Mouse (Mus musculus): ENCODE results near the gene Nsf. TPM values are rescaled to one million over a fixed set of nuclear protein-coding genes. Genes with fewer than 3 reads are reported as not detected.

The Nsf gene
- polyA plus RNA-seq, 1 experiment from 2014 or later = 61.2 TPM

GRCm38 (mm10) chr11:103953032-103953895 is 592 bp downstream of the Nsf start:
- 2% methylated on average over 30 of the region's 32 CpGs for WGBS
- DNase-seq (ENCODE audit: low spot score) = peak; percentile 48

GRCm38 (mm10) chr11:103952635-103953031 is 1.2 kb downstream of the Nsf start:
- Histone ChIP-seq H3K36me3 (ENCODE audit: control insufficient read depth, insufficient read depth, low read length) (no peaks in the 10 kb centered on the region), H3K9me3 (ENCODE audit: control insufficient read depth, low read length) (no peaks in the 10 kb centered on the region), H3K27me3 (ENCODE audit: control insufficient read depth, insufficient read depth, low read length) (no peaks in the 10 kb centered on the region), H3K9ac (ENCODE audit: low read length) (peak overlapping the region; percentile 95), H3K4me1 (replicated peaks; ENCODE audit: control insufficient read depth, insufficient read depth, low read length) (peaks cover 5% of the 10 kb centered on the region; the same call in 1 of the 2 replicates), H3K4me3 (ENCODE audit: low read depth, low read length) (peak overlapping the region; percentile 81; the same call in 1 of the 2 replicates), H3K4me2 (ENCODE audit: low read depth, low read length, severe bottlenecking) (peak overlapping the region; percentile 73), H3K27ac (ENCODE audit: low read depth, low read length) (no peak overlapping the region)
- DNase-seq (ENCODE audit: low spot score) = peak; percentile 38
- WGBS = 60% methylated on average over 5 of the region's 5 CpGs
- no peak for ATAC-seq (replicated peaks; ENCODE audit: low FRiP score)

More at GRCm38 (mm10) chr11:103953032-103953895, 592 bp downstream of the Nsf start:
- Histone ChIP-seq H3K9me3 (ENCODE audit: control insufficient read depth, low read length) (no peaks in the 10 kb centered on the region), H3K27ac (ENCODE audit: low read depth, low read length) (peak overlapping the region; percentile 37; the same call in 1 of the 2 replicates), H3K27me3 (ENCODE audit: control insufficient read depth, insufficient read depth, low read length) (no peaks in the 10 kb centered on the region), H3K4me3 (ENCODE audit: low read depth, low read length) (peak overlapping the region; percentile 81), H3K9ac (ENCODE audit: low read length) (peak overlapping the region; percentile 95), H3K4me1 (replicated peaks; ENCODE audit: control insufficient read depth, insufficient read depth, low read length) (peaks cover 5% of the 10 kb centered on the region; the same call in 1 of the 2 replicates), H3K36me3 (ENCODE audit: control insufficient read depth, insufficient read depth, low read length) (no peaks in the 10 kb centered on the region), H3K4me2 (ENCODE audit: low read depth, low read length, severe bottlenecking) (peak overlapping the region; percentile 73)
- peak; percentile 88 for ATAC-seq (replicated peaks; ENCODE audit: low FRiP score)

DNA sequence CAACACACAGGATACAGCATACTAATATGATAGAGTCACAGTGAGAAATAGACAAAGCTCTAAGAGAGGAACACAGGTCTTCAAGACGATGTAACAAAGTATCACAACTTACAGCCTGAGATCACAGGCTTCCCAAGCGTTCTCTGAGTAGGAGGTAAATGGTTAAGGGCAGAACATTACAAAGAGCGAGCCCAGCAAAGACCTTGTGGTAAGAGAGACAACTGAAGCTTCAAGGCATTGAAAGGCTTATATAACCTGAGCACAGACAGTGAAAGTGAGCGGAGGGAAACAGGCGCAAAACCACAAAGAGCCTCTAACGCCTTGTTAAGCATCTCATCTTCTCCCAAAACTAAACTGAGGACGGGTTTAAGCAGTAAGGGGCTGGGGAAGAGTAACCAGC is 2.8 kb downstream of the Nsf start:
- no peak overlapping the region for H3K9ac ChIP-seq (ENCODE audit: low read length)
- H3K27ac ChIP-seq (ENCODE audit: low read depth, low read length) = no peak overlapping the region
- 87% methylated on average over 7 of the region's 7 CpGs for WGBS
- H3K27me3 ChIP-seq (ENCODE audit: control insufficient read depth, insufficient read depth, low read length) = no peaks in the 10 kb centered on the region
- no peak overlapping the region for H3K4me3 ChIP-seq (ENCODE audit: low read depth, low read length)
- no peak overlapping the region for H3K4me2 ChIP-seq (ENCODE audit: low read depth, low read length, severe bottlenecking)
- H3K36me3 ChIP-seq (ENCODE audit: control insufficient read depth, insufficient read depth, low read length) = no peaks in the 10 kb centered on the region
- DNase-seq (ENCODE audit: low spot score) (no peak), ATAC-seq (replicated peaks; ENCODE audit: low FRiP score) (no peak)
- no peaks in the 10 kb centered on the region for H3K9me3 ChIP-seq (ENCODE audit: control insufficient read depth, low read length)
- peaks cover 5% of the 10 kb centered on the region; the same call in 1 of the 2 replicates for H3K4me1 ChIP-seq (replicated peaks; ENCODE audit: control insufficient read depth, insufficient read depth, low read length)

DNA sequence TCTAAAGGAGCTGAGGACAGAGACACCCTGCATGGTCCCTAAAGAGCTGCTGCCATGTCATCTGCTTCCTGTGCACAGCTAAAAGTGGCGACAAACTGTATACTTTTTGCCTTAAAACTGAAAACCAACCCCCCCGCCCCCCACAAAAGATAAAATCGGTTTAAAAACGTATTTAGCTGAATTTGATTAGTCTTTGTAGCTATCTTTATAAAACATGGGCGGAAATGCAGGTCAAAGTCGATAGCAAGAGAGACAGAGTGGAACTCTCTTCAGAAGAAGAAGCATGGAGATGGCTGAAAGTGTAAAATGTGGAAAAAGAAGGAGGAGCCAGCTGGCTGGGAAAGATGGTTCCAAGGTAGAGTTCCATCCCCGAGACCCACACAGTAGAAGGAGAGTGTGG is 4.9 kb downstream of the Nsf start:
- Histone ChIP-seq H3K9me3 (ENCODE audit: control insufficient read depth, low read length) (no peaks in the 10 kb centered on the region), H3K4me1 (replicated peaks; ENCODE audit: control insufficient read depth, insufficient read depth, low read length) (peaks cover 5% of the 10 kb centered on the region; the same call in 1 of the 2 replicates), H3K36me3 (ENCODE audit: control insufficient read depth, insufficient read depth, low read length) (no peaks in the 10 kb centered on the region), H3K27me3 (ENCODE audit: control insufficient read depth, insufficient read depth, low read length) (no peaks in the 10 kb centered on the region), H3K27ac (ENCODE audit: low read depth, low read length) (no peak overlapping the region), H3K4me3 (ENCODE audit: low read depth, low read length) (no peak overlapping the region), H3K9ac (ENCODE audit: low read length) (no peak overlapping the region), H3K4me2 (ENCODE audit: low read depth, low read length, severe bottlenecking) (no peak overlapping the region)
- DNase-seq (ENCODE audit: low spot score) (no peak), ATAC-seq (replicated peaks; ENCODE audit: low FRiP score) (no peak)
- 90% methylated on average over 7 of the region's 7 CpGs for WGBS

GRCm38 (mm10) chr11:103942740-103943139 is 11.1 kb downstream of the Nsf start:
- no peaks in the 10 kb centered on the region for H3K9me3 ChIP-seq (ENCODE audit: control insufficient read depth, low read length)
- H3K36me3 ChIP-seq (ENCODE audit: control insufficient read depth, insufficient read depth, low read length) = no peaks in the 10 kb centered on the region
- H3K27ac ChIP-seq (ENCODE audit: low read depth, low read length) = no peak overlapping the region
- no peak overlapping the region for H3K4me3 ChIP-seq (ENCODE audit: low read depth, low read length)
- H3K4me2 ChIP-seq (ENCODE audit: low read depth, low read length, severe bottlenecking) = no peak overlapping the region
- H3K9ac ChIP-seq (ENCODE audit: low read length) = no peak overlapping the region
- no peak for DNase-seq (ENCODE audit: low spot score)
- no peaks in the 10 kb centered on the region for H3K4me1 ChIP-seq (replicated peaks; ENCODE audit: control insufficient read depth, insufficient read depth, low read length)
- 94% methylated on average over 4 of the region's 4 CpGs for WGBS
- no peak for ATAC-seq (replicated peaks; ENCODE audit: low FRiP score)
- no peaks in the 10 kb centered on the region for H3K27me3 ChIP-seq (ENCODE audit: control insufficient read depth, insufficient read depth, low read length)

DNA sequence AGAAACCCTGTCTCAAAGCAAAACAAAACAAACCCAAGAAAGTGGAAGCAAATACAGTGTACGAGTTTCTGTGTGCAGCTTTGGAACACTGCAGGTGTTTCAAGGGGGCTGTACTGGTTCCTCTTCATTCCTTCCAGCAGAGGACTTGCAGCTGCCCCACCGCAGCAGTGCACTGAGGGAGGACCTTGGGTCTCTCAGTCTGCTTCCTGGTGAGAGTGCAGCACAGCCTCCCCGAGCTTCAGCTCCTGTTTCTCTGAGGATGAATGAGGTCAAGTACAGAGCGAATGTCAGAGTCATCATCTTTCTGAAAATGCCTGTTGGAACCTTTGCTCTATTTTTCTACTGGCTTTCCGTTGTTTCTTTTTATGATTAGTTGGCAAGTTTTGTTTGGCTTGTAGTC is 12.5 kb downstream of the Nsf start:
- Histone ChIP-seq H3K4me1 (replicated peaks; ENCODE audit: control insufficient read depth, insufficient read depth, low read length) (no peaks in the 10 kb centered on the region), H3K4me2 (ENCODE audit: low read depth, low read length, severe bottlenecking) (no peak overlapping the region), H3K36me3 (ENCODE audit: control insufficient read depth, insufficient read depth, low read length) (no peaks in the 10 kb centered on the region), H3K4me3 (ENCODE audit: low read depth, low read length) (no peak overlapping the region), H3K27ac (ENCODE audit: low read depth, low read length) (no peak overlapping the region), H3K9ac (ENCODE audit: low read length) (no peak overlapping the region), H3K27me3 (ENCODE audit: control insufficient read depth, insufficient read depth, low read length) (no peaks in the 10 kb centered on the region), H3K9me3 (ENCODE audit: control insufficient read depth, low read length) (no peaks in the 10 kb centered on the region)
- DNase-seq (ENCODE audit: low spot score) = no peak
- WGBS = 82% methylated on average over 5 of the region's 5 CpGs
- ATAC-seq (replicated peaks; ENCODE audit: low FRiP score) = no peak

DNA sequence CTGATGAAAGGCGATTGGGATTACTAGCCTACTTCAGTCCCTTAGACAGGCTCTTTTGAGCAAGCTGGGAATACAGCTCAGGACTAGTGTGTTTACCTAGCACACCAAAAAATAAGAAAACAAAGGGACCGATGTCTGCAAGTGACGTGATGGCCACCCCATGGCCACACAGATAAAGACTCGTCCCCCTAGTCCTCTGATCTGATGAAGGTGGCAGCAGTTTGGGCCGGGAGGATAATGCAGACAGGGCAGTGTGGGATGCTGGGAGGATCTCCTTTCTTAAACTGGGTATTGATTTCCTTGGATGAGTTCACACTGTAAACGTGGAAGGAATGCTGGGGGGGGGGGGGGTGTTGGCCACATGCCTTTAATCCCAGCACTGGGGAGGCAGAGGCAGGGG is 13.0 kb downstream of the Nsf start:
- Histone ChIP-seq H3K27me3 (ENCODE audit: control insufficient read depth, insufficient read depth, low read length) (no peaks in the 10 kb centered on the region), H3K4me1 (replicated peaks; ENCODE audit: control insufficient read depth, insufficient read depth, low read length) (no peaks in the 10 kb centered on the region), H3K4me2 (ENCODE audit: low read depth, low read length, severe bottlenecking) (no peak overlapping the region), H3K9ac (ENCODE audit: low read length) (no peak overlapping the region), H3K36me3 (ENCODE audit: control insufficient read depth, insufficient read depth, low read length) (no peaks in the 10 kb centered on the region), H3K4me3 (ENCODE audit: low read depth, low read length) (no peak overlapping the region), H3K9me3 (ENCODE audit: control insufficient read depth, low read length) (no peaks in the 10 kb centered on the region), H3K27ac (ENCODE audit: low read depth, low read length) (no peak overlapping the region)
- ATAC-seq (replicated peaks; ENCODE audit: low FRiP score) (no peak), DNase-seq (ENCODE audit: low spot score) (no peak)
- 62% methylated on average over 6 of the region's 6 CpGs for WGBS

DNA sequence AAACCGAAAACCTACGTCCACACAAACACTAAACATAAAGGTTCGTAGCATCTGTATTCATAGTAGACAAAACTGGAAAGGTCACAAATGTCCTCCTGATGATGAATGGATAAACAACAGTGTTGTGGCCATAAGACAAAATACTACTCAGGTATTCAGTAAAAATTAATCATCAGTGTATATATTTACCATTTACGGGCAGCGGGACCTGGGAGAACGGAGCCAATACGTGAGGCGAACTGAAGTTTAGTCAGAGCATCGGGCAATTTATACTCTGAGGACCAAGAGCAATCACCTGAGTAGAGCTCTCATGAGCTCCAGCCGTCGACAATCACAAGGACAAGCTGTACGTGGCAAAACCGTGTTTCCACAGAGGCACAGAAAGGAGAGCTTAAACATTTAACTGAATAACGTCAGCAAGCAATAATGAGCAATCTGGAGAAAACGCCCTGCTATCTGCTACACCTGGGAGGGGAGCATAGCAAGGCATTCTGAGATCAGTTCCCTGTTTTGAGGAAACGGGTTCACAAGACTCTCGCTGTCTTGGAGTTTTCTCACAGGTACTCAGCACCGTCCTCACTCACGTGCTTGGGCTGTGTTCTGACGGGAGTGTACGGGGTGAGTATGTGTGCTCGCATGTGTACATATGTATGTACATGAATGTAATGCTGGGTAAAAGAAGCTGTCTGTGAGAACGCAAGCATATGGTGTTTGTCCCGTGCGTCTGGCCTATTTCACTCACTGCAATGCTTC is 15.7 kb downstream of the Nsf start:
- Histone ChIP-seq H3K9ac (ENCODE audit: low read length) (no peak overlapping the region), H3K4me1 (replicated peaks; ENCODE audit: control insufficient read depth, insufficient read depth, low read length) (no peaks in the 10 kb centered on the region), H3K4me2 (ENCODE audit: low read depth, low read length, severe bottlenecking) (no peak overlapping the region), H3K36me3 (ENCODE audit: control insufficient read depth, insufficient read depth, low read length) (no peaks in the 10 kb centered on the region), H3K27ac (ENCODE audit: low read depth, low read length) (no peak overlapping the region), H3K27me3 (ENCODE audit: control insufficient read depth, insufficient read depth, low read length) (no peaks in the 10 kb centered on the region), H3K9me3 (ENCODE audit: control insufficient read depth, low read length) (no peaks in the 10 kb centered on the region), H3K4me3 (ENCODE audit: low read depth, low read length) (no peak overlapping the region)
- ATAC-seq (replicated peaks; ENCODE audit: low FRiP score) (no peak), DNase-seq (ENCODE audit: low spot score) (no peak)
- WGBS = 91% methylated on average over 25 of the region's 25 CpGs

Measured in forebrain, embryonic 11.5 days (tissue).